Mouse (Mus musculus) kidney, adult 2 months (tissue): Measurements from ENCODE around the gene Spdl1.

ENCODE experiments used
- CTCF ChIP-seq: fragments of 200-500 bp; conservative IDR thresholded peaks from 2 replicates; pipeline ENCODE4 v1.5.1; 2011; ENCODE audit warnings: low read depth, mild to moderate bottlenecking, control low read depth, low read length, moderate library complexity, mixed read lengths; ENCODE audit not compliant: insufficient read depth, insufficient read length
- POLR2A ChIP-seq: fragments of 200-500 bp; IDR thresholded peaks from one replicate; pipeline ENCODE4 v1.6.1; 2011; ENCODE audit warnings: low read depth, low read length, control low read depth

- TF ChIP-seq POLR2A (no peak), CTCF (no peak)
Measured at GRCm38 (mm10) chr11:34814767-34815166, 18.7 kb downstream of the Spdl1 start.
